Mouse (Mus musculus) right cerebral cortex, postnatal 10 days (tissue): ENCODE measurements at regions not wholly inside any gene's neighbourhood (a gene's known extent, or its start where the extent isn't known, plus 50 kb on each side); places are given as distances from the start of the nearest gene placed in this dataset.

ENCODE experiments used
- DNase-seq, 2 experiments: peaks; one replicate each; pipeline ENCODE4 v3.0.0; 2021; ENCODE audit warnings: low spot score in 2 of 2

DNA sequence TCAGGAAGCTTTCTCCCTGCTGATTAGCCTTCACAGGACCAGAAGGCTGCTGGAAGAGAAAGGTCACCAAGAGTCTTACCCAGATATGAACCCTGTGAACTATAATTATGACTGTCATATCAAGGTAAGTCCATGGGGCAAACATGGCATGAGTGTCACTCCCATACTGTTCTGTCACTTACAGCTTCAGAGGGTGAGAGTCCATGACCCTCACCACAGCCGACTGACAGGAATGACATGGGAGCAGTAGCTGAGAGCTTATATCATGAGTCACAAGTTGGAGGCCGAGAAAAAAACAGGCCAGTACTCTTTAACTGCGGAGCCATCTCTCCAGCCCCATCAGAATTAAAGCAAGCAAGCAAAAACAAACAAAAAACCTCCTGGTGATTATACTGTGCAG is 117.7 kb upstream of the Neo1 start:
- DNase-seq, result no peak

DNA sequence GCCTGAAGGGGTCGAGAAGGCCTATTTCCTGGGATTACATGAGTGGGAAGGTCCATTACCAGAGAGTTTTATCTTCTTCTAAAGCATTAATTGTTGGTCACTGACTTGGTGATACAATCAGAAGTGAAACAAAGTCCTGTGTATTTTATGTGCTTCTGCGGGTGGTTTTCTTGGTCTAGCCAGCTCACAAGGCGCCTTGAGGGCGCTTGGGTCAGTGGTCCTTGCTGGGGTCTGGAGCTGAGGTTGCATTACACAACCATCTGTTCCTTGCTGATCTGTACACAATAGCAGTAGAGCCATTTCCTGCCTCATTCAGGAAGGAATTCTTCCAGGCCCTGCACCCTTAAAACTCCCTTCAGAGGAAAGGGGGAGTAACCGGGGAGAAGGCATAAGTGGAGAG is 116.9 kb upstream of the Neo1 start:
- DNase-seq, result no peak

- DNase-seq, result no peak
Observed at GRCm38 (mm10) chr9:59144256-59144800, 108.1 kb upstream of the Neo1 start.

DNA sequence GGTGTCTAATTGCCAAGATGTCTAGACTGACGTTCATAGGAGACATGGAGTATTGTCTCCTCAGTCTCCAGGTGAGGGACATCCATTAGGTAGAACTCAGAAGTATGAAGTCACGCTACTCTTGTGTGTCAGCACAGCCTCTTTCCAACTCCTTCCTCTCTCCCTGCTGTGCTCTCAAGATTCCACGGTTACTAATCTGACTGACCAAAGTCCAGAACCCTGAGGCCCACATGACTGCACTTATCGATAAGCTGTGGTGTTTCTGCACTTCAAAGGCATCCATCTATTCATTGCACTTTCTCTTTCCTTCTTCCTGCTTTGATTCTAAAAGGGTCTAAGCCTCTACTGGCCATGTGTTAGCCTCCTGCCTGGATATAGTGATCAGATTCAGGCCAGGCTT is 107.4 kb upstream of the Neo1 start:
- DNase-seq, result no peak

- DNase-seq, result peak; percentile 63 to 66
Observed at GRCm38 (mm10) chr9:59134171-59135041, 98.2 kb upstream of the Neo1 start.

- DNase-seq, result no peak
Observed at GRCm38 (mm10) chr9:59129699-59130340, 93.6 kb upstream of the Neo1 start.

DNA sequence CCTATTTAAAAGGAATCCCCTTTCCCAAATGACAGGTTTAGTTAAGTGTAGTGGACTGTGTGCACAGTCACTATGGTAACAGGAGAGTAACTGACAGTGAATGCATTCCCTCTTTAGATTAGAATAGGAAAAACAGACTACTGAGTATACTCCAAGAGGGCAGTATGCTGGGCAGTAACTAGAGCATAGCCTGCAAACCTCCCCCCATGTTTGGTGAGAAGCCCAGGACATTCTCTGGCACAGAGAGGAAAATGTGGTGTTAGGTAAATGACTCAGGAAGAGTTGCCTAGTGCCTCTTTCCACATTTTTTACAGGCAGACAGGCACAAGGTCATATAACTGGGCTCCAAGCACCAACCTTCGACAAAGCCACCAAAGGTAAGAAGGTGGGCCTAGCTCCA is 93.0 kb upstream of the Neo1 start:
- DNase-seq, result no peak

DNA sequence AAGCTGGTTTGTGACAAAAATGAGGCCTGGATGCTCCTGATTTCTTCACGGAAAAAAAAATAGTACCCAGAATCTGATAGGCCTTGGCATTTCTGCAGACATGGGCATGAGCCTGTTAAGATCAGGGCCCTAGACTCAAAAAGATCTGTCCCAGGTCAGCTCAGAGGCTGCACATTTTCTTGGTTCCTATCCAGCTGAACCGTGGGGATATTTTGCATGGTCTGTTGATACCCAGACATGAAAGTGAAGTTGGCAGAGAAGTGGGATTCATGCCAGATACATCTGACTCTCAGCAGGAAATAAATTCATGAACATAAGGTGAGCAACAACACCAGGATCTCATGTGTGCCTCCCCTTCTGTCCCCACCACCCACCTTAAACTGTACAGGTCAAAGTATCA is 91.8 kb upstream of the Neo1 start:
- no peak for DNase-seq

DNA sequence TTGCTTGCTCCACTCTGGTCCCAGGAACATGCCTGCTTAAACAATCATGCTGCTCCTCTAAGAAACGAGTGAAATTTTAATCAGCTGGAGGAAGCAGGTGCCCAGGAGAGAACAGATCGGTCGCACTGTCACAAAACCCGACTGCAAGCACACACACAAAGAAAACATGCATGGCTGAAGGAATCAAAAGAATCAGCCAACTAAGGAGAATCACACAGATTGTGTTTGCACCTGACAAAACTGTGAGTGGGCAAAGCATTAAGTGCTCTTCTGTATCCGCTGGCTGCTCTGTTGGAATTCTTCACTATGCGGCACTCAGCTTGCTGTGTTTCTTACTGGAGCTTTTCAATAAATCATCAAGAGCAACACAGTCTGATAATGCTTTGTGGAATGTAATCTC is 89.6 kb upstream of the Neo1 start:
- no peak for DNase-seq

GRCm38 (mm10) chr9:59116561-59116960 is 80.3 kb upstream of the Neo1 start:
- DNase-seq, result peak; percentile 64 to 77

DNA sequence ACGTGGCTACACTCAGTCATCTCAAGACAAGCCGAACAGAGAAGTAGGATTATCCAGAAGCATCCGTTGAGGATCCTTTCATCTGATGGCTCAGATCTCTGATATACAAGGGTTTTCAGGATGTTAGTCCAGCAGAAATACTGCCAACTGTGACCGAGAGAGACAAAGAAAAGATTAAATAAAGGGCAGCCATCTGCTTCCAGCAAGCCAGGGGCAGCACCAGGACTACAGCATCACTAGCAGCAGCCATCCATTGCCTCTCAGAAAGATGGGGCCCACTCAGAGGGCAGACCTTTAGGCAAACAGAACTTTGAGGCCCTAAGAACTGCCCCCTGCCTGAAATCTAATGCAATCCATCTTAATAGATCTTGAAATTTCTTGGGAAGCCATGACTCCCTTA is 77.6 kb upstream of the Neo1 start:
- no peak for DNase-seq

- DNase-seq, result no peak
Observed at GRCm38 (mm10) chr9:59099738-59100137, 63.5 kb upstream of the Neo1 start.

- peak; percentile 52 for DNase-seq
Observed at GRCm38 (mm10) chr9:59097564-59097963, 61.3 kb upstream of the Neo1 start.

DNA sequence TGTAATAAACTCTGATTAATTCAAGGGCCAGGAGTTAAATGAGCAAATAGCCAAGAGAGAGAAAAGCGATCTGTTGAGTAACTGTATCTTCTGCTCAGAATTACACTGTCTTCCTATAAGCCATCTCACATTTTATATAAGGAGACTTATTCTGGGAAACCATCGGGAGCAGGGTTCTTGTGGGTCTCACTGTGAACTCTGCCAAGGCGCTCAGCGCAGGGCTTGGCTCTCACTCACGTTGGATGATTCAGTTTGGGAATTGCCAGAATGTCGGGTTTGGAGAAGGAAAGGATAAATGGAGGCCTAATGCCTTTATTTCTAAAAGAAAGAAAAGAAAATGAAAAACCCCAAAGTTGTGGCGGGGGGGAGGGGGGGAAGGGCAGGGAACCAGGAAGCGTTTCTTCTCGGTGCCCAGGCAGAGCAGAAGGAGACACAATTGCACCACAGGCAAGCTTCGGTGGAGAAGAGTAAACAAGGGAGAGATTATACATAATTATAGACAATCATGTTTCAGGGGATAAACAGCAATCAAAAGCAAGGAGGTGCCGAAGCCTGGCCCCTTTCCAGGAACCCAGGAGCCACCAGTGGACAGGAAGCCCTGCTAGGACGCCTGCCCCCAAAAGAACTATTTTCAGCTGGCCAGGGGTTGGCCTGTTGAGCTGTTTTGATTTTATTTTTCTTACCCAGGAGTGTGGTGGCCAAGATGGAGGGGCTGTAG is 60.5 kb upstream of the Neo1 start:
- peak; percentile 73 to 75 for DNase-seq

DNA sequence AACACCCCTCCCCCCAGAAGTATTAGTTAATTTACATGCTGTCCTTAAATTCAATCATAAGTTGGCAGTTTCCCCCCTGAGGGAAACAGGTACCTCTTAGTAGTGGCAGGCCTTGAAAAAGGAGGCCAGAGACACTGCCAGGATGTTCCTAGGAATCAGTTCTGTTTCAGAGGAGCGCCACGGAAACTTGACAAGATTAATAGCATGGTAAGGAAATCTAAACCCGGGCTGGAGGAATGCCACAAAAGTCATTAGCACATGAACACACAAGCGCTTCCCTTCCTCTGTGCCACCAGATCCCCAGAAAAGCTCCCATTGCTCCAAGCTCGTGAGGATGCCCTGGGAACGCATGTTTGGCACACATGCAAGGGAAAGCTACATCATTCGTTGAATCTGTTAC is 59.4 kb upstream of the Neo1 start:
- DNase-seq, result peak in 1 of 2 experiments; percentile 42

DNA sequence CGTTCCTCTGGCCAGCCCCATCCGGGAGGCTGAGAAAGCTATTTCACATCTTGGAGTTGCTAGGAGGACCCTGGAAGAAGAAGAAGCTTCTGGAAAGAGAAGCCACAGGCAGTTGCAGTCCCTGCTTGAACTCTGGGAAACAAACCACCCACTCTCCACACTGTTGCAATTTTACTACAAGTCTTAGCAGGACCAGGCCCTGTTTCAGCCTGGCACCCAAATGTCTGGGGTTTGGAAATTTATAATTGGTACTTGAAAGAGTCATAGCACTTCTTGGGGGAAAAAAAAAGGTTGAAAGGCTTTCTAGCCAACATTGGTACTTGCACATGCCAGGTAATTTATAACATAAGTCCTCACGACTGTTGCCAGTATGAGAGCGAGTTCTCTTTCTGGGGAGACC is 57.9 kb upstream of the Neo1 start:
- no peak for DNase-seq

- no peak for DNase-seq
Observed at GRCm38 (mm10) chr9:59091179-59091578, 54.9 kb upstream of the Neo1 start.

DNA sequence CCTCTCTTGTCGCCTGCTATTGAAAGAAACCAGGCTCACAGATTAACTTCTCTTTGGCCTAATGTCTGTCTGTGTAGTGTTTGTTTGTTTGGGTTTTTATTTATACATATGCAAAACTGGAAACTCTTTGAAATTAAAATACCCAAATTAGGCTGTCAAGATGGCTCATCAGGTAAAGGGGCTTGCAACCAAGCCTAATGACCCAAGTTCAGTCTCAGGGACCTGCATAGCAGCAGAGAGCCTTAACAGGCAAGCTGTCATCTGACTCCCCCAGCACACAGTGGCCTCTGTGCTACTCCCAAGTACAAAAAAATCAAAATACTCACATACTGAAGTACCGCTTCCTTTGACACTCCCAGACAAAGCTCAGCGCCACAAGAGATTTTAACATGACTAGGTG is 51.5 kb upstream of the Neo1 start:
- DNase-seq, result no peak

DNA sequence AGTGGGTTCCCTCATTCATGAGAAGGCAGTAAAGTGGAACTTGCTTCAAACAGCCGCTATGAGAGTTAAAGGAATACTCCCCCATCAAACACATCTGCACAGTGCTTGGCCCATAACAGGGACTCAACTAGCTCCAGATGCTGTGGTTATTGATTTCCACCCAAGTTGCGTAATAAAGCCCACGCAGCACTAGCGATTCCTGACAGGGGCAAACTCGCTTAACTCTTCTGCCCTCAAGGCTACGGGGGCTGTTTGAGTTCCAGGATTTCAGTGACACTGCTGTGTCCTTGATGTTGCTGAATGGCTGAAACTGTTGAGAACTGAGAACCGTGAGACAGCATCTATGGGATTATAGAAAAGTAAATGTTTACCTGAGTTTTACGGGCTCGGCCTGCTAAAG is 50.9 kb upstream of the Neo1 start:
- no peak for DNase-seq

DNA sequence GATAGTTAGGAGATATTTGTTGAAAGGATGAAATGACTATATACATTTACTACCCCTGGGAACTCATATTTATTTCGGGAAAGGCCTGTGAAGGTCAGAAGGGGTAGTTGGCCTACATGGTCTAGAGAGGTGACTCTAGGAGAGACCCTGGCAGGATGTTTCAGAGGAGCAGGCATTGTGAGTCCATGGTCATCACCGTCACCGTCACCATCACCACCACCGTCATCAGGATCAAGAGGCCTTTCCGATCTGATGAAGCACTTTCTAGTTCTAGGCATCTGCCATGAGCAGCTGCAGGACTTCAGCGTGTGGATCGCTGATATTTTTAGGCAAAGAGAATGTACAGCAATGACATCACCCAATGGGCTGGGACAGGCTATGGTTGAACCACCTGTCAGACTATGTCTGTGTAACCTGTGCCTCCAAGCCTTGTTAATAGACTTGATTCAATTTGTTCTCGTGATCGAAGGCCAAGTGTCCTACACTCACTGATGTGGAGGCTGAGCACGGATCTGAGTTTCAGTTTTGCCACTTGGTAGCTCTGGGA is 50.4 kb upstream of the Neo1 start:
- DNase-seq, result no peak
